Mouse (Mus musculus) neural tube, embryonic 12.5 days (tissue): ENCODE data around the gene Trim21. TPM values are rescaled to one million over a fixed set of nuclear protein-coding genes. Genes with fewer than 3 reads are reported as not detected.
A peak's percentile ranks its signal among the peaks of the same experiment; 100 is the strongest.

ENCODE experiments used
- ATAC-seq: fragments of 200-750 bp; cut with Nextera tagmentation; 2 replicates; pipeline ENCODE4 v1.8.0; 2017; ENCODE audit warnings: low read depth, mild to moderate bottlenecking, moderate TSS enrichment, moderate library complexity; ENCODE audit not compliant: low FRiP score
- H3K27ac ChIP-seq: fragments of 300-500 bp; sonication (generic); 2 replicates; pipeline ENCODE4 v1.5.1; 2016
- H3K27me3 ChIP-seq: fragments of 300-500 bp; sonication (generic); replicated peaks from 2 replicates; pipeline ENCODE4 v1.6.1; 2016; ENCODE audit warnings: mild to moderate bottlenecking
- H3K36me3 ChIP-seq: fragments of 300-500 bp; sonication (generic); 2 replicates; pipeline ENCODE4 v1.6.1; 2016; ENCODE audit warnings: mild to moderate bottlenecking
- H3K4me1 ChIP-seq: fragments of 300-500 bp; sonication (generic); 2 replicates; pipeline ENCODE4 v1.6.1; 2016
- H3K4me2 ChIP-seq: fragments of 300-500 bp; sonication (generic); replicated peaks from 2 replicates; pipeline ENCODE4 v1.6.1; 2016; ENCODE audit warnings: mild to moderate bottlenecking
- H3K4me3 ChIP-seq: fragments of 300-500 bp; sonication (generic); 2 replicates; pipeline ENCODE4 v1.5.1; 2016
- H3K9ac ChIP-seq: fragments of 300-500 bp; sonication (generic); 2 replicates; pipeline ENCODE4 v1.6.1; 2016; ENCODE audit warnings: mild to moderate bottlenecking
- H3K9me3 ChIP-seq: fragments of 300-500 bp; sonication (generic); 2 replicates; pipeline ENCODE4 v1.6.1; 2016; ENCODE audit warnings: mild to moderate bottlenecking
- WGBS: fragments of 180-500 bp; shearing (Covaris S2); methylation state at CpG from one replicate; pipeline ENCODE4 v1.1.7; 2016; 5-methylcytosine and 5-hydroxymethylcytosine counted together
- polyA plus RNA-seq: library from polyadenylated mRNA; unstranded; fragments of >200 nt; fragmentation: Nextera tagmentation; extraction: Ambion mirVana; gene quantifications from 2 replicates; pipeline ENCODE4 v1.2.1, GENCODE M21; 2016

Trim21 gene
- polyA plus RNA-seq, 1 experiment from 2014 or later: not detected

DNA sequence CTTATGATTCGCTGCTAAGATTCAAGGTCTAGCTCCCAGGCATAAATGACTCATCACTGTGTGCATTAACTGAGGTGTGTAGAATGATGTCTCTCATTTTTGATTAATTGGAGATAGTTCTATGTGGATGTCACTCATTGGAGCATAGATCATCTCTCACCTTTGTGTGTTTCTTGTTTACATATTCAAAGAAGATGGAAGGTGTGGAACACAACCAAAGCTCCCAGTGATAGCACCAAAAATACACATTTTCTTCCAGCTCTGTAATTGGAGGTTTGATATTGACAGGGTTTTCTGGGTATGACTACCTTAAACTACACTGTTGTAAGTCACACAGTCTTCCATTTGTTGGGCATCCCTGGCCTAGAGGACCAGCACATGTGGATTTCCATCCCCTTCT, 30.8 kb downstream of the Trim21 start, which contains the start of gene Olfr547:
Olfr547 (plus strand) TSS at position 301 of the 400 bp plus-strand sequence.
- H3K27ac ChIP-seq: no peak within 1 kb of the TSS
- H3K9ac ChIP-seq: no peak within 1 kb of the TSS
- no peak within 1 kb of the TSS for H3K4me3 ChIP-seq
- no peaks in the 10 kb centered on the region for H3K36me3 ChIP-seq
- no peaks in the 10 kb centered on the region for H3K9me3 ChIP-seq
- ATAC-seq: no peak
- no peaks in the 10 kb centered on the region for H3K4me1 ChIP-seq
- no peak within 1 kb of the TSS for H3K4me2 ChIP-seq
- no peaks in the 10 kb centered on the region for H3K27me3 ChIP-seq
- 88% methylated on average over 1 of the region's 1 CpGs for WGBS

DNA sequence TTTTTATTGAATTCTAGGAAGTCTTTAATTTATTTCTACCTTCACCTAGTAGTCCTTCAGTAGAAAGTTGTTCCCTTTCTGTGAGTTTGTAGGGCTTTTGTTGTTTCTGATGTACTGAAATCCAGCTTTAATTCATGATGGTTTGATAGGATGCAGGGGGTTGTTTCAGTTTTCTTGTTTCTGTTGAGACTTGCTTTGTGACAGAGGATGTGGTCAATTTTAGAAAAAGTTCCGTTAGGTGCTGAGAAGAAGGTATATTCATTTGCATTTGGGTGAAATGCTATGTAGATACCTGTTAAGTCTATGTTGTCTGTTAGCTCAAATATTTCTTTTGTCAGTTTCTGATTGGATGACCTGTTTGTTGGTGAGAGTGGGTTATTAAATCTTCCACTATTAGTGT, 36.2 kb downstream of the Trim21 start:
- no peaks in the 10 kb centered on the region for H3K9me3 ChIP-seq
- no peak for ATAC-seq
- no peak overlapping the region for H3K27ac ChIP-seq
- no peaks in the 10 kb centered on the region for H3K36me3 ChIP-seq
- 86% methylated on average over 1 of the region's 1 CpGs for WGBS
- no peaks in the 10 kb centered on the region for H3K27me3 ChIP-seq
- no peak overlapping the region for H3K4me3 ChIP-seq
- H3K4me1 ChIP-seq: no peaks in the 10 kb centered on the region
- no peak overlapping the region for H3K4me2 ChIP-seq
- no peak overlapping the region for H3K9ac ChIP-seq

GRCm38 (mm10) chr7:102517051-102517335, 48.3 kb downstream of the Trim21 start:
- ATAC-seq: no peak
- WGBS: 95% methylated on average over 2 of the region's 2 CpGs
- no peaks in the 10 kb centered on the region for H3K27me3 ChIP-seq

DNA sequence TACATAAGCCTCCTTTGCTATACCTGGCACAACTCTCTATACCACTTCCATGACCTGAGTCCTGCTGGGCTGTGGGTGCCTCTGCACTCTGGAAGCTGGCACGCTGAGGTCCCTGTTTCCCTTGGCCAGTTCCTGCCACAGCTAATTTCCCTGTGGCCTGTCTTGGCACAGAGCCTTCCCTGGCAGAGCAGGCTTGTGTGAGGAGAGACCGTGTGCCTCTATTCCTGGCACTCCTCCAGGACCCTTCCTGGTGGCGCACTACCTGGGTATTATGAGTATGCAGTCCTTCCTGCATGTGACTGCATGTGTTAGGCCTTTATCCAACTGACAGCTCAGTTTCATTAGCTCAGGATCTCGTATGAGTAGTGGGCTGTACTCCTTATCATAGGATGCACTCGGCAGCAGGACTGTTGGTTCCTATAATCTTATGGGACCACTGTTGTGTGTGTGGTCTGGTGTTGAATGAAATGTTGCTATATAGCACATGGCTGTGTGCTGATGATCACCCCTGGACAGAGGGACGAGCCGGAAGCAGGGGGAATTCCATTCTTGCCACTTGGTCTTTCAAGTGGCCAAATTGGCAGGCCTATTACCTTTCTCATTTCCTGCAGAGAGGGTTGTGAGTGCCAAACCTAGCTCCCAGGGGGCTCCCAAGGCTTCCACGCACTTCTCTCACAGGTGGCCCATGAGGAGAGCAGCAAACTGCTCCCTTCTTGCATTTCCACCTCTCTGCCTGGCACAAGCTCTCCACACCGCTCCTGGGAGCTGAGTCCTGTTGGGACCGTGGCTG, 48.8 kb downstream of the Trim21 start:
- WGBS: 81% methylated on average over 10 of the region's 10 CpGs
- Histone ChIP-seq H3K27ac (no peak overlapping the region), H3K4me1 (peaks cover 4% of the 10 kb centered on the region; the same call in 1 of the 2 replicates), H3K27me3 (no peaks in the 10 kb centered on the region), H3K9me3 (no peaks in the 10 kb centered on the region), H3K9ac (no peak overlapping the region), H3K4me2 (no peak overlapping the region), H3K36me3 (no peaks in the 10 kb centered on the region), H3K4me3 (no peak overlapping the region)
- ATAC-seq: no peak

More at GRCm38 (mm10) chr7:102517051-102517335, 48.3 kb downstream of the Trim21 start:
- Histone ChIP-seq H3K36me3 (no peaks in the 10 kb centered on the region), H3K4me3 (no peak overlapping the region), H3K27ac (no peak overlapping the region), H3K9ac (no peak overlapping the region), H3K4me2 (no peak overlapping the region), H3K9me3 (no peaks in the 10 kb centered on the region), H3K4me1 (peaks cover 4% of the 10 kb centered on the region; the same call in 1 of the 2 replicates)

DNA sequence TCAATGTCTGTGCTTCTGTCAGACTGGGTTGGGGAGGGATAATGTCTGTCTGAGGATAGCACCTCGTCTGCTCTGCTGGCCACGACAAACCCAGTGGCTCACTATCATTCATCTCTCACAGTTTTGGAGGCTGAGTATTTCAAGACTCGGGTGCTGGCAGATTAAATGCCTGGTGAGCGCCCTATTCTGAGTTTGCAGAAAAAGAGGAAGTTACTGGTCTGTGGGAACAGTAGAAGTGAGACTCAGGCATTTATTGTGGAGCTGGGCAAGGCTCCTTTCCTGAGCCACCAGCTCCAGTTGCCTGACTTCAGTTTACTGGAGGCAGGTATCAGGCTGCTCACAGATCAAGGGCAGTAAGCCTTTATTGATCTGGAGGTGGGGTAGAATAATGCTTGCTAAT, 51.1 kb downstream of the Trim21 start:
- ATAC-seq: no peak
- no peak overlapping the region for H3K4me2 ChIP-seq
- peaks cover 4% of the 10 kb centered on the region; the same call in 1 of the 2 replicates for H3K4me1 ChIP-seq
- 78% methylated on average over 4 of the region's 4 CpGs for WGBS
- H3K27ac ChIP-seq: no peak overlapping the region
- no peak overlapping the region for H3K9ac ChIP-seq
- no peaks in the 10 kb centered on the region for H3K36me3 ChIP-seq
- H3K27me3 ChIP-seq: no peaks in the 10 kb centered on the region
- H3K4me3 ChIP-seq: no peak overlapping the region
- no peaks in the 10 kb centered on the region for H3K9me3 ChIP-seq

DNA sequence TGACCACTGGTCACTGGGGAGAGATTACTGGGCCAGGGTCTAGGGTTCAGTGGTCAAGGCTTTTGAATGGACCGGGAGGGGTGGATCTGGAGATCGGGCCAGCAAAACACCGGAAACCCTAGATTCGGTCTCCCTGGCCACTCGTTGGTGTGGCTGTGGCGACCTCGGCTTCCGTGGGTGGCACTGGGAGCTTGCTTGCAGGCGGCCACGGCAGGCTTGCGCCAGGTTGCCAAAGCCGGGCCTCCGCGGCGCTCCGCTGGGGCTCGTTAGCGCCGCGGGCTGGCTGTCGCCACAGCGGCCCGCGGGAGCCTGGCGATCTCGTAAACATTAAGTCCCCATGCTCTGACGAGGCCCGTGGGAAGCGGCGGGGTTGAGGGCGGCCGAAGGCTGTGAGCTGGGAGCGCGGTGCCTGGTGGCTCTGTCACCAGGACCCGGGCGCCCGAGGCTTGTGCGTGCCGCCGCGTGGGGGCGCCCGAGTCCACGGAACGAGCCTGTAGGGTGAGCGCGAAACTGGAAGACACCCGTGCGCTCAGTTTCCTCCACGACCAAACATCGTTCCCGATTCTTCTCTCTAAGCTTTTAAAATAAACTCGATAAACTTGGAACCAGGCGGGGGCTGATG, 52.4 kb downstream of the Trim21 start:
- Histone ChIP-seq H3K9ac (peak overlapping the region; percentile 65), H3K27me3 (no peaks in the 10 kb centered on the region), H3K4me1 (peaks cover 4% of the 10 kb centered on the region; the same call in 1 of the 2 replicates), H3K27ac (no peak overlapping the region), H3K9me3 (no peaks in the 10 kb centered on the region), H3K4me2 (peak overlapping the region; percentile 91), H3K36me3 (no peaks in the 10 kb centered on the region), H3K4me3 (peak overlapping the region; percentile 49)
- WGBS: 2% methylated on average over 54 of the region's 54 CpGs
- peak; percentile 97 for ATAC-seq

DNA sequence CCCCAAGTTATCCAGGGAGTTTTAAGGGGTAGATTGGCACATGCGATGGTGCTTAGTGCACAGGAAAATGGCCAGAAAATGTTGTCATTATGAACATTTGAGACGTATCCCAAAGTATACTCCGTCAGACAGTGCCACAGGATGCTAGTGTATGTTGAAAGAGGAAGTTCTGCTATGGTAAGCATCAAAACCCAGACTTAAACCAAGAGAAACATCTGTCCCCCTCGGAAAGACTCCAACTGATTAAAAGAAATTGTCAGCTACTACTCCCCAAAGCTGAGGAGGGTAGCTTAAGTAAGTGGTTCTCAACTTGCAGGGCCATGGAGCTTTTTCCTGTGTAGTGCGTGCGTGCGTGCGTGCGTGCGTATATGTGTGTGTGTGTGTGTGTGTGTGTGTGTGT, 53.4 kb downstream of the Trim21 start:
- H3K27ac ChIP-seq: no peak overlapping the region
- 93% methylated on average over 10 of the region's 10 CpGs for whole genome bisulfite sequencing
- H3K27me3 ChIP-seq: no peaks in the 10 kb centered on the region
- no peak for ATAC-seq
- no peak overlapping the region for H3K4me2 ChIP-seq
- peaks cover 4% of the 10 kb centered on the region; the same call in 1 of the 2 replicates for H3K4me1 ChIP-seq
- H3K4me3 ChIP-seq: no peak overlapping the region
- no peak overlapping the region for H3K9ac ChIP-seq
- H3K36me3 ChIP-seq: no peaks in the 10 kb centered on the region
- H3K9me3 ChIP-seq: no peaks in the 10 kb centered on the region

GRCm38 (mm10) chr7:102509726-102510125, 55.6 kb downstream of the Trim21 start:
- WGBS: 69% methylated on average over 7 of the region's 7 CpGs
- Histone ChIP-seq H3K27ac (no peak overlapping the region), H3K9ac (no peak overlapping the region), H3K4me3 (no peak overlapping the region), H3K27me3 (no peaks in the 10 kb centered on the region), H3K36me3 (no peaks in the 10 kb centered on the region), H3K4me1 (peaks cover 4% of the 10 kb centered on the region; the same call in 1 of the 2 replicates), H3K4me2 (no peak overlapping the region), H3K9me3 (no peaks in the 10 kb centered on the region)
- ATAC-seq: no peak

DNA sequence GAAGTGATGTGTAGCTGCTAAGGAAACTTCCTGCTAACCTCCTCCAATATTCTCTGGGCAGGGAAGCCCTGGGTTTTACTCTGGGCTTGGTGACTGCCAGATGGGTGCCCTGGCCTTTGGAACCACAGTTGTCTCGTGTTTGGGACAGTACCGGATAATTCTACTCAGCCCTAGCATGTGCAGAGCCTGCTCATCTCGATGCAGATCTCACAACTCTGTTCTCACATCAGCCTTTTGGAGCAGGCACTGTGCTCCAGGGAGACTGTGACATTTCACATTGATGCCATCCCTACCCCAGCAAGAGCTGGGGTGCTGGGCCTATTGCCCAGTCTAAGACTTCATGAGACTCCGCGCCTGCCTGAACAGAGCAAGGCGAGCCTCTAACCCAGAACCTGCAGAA, 56.6 kb downstream of the Trim21 start:
- no peaks in the 10 kb centered on the region for H3K36me3 ChIP-seq

GRCm38 (mm10) chr7:102508066-102508465, 57.2 kb downstream of the Trim21 start:
- Histone ChIP-seq H3K27ac (no peak overlapping the region), H3K4me1 (peaks cover 4% of the 10 kb centered on the region; the same call in 1 of the 2 replicates), H3K27me3 (no peaks in the 10 kb centered on the region), H3K9me3 (no peaks in the 10 kb centered on the region), H3K4me2 (no peak overlapping the region), H3K36me3 (no peaks in the 10 kb centered on the region), H3K9ac (no peak overlapping the region), H3K4me3 (no peak overlapping the region)
- no peak for ATAC-seq
- WGBS: 89% methylated on average over 9 of the region's 9 CpGs

More for the DNA sequence above, 56.6 kb downstream of the Trim21 start:
- Histone ChIP-seq H3K4me1 (peaks cover 4% of the 10 kb centered on the region; the same call in 1 of the 2 replicates), H3K9ac (no peak overlapping the region), H3K4me3 (no peak overlapping the region), H3K27ac (no peak overlapping the region), H3K9me3 (no peaks in the 10 kb centered on the region), H3K27me3 (no peaks in the 10 kb centered on the region), H3K4me2 (no peak overlapping the region)
- no peak for ATAC-seq
- WGBS: 88% methylated on average over 6 of the region's 6 CpGs
